Mouse (Mus musculus): ENCODE measurements around the gene Ttc21a. TPM values are rescaled to one million over a fixed set of nuclear protein-coding genes. Genes with fewer than 3 reads are reported as not detected.

Gene Ttc21a
- polyA plus RNA-seq, 1 experiment, result 0.06 TPM

- H3K27me3 ChIP-seq (replicated peaks; ENCODE audit: control insufficient read depth, insufficient read depth, low read length), result no peaks in the 10 kb centered on the region
- peaks cover 1% of the 10 kb centered on the region; the same call in 1 of the 2 replicates for H3K36me3 ChIP-seq (ENCODE audit: control insufficient read depth, insufficient read depth, low read length)
- DNase-seq, result no peak
- 82% methylated on average over 1 of the region's 1 CpGs for WGBS
- no peak overlapping the region for H3K4me3 ChIP-seq (ENCODE audit: insufficient read depth, low read depth, low read length)
- H3K4me1 ChIP-seq (ENCODE audit: control insufficient read depth, insufficient read depth, low read length), result no peaks in the 10 kb centered on the region
- TF ChIP-seq POLR2A (IDR thresholded peaks at IDR 0.05; ENCODE audit: low read depth, low read length) (no peak), CTCF (conservative IDR thresholded peaks at IDR 0.05; ENCODE audit: insufficient read depth, insufficient read length, low read depth, low read length) (no peak)
- no peak overlapping the region for H3K27ac ChIP-seq (ENCODE audit: insufficient read depth, low read depth, low read length)
Measured at GRCm38 (mm10) chr9:119919858-119920257, 17.5 kb upstream of the Ttc21a start.

GRCm38 (mm10) chr9:119923462-119923861, 13.9 kb upstream of the Ttc21a start:
- no peak for DNase-seq
- H3K27ac ChIP-seq (ENCODE audit: insufficient read depth, low read depth, low read length), result no peak overlapping the region
- H3K4me3 ChIP-seq (ENCODE audit: insufficient read depth, low read depth, low read length), result no peak overlapping the region
- TF ChIP-seq POLR2A (IDR thresholded peaks at IDR 0.05; ENCODE audit: low read depth, low read length), result no peak
- TF ChIP-seq CTCF (conservative IDR thresholded peaks at IDR 0.05; ENCODE audit: insufficient read depth, insufficient read length, low read depth, low read length), result no peak
- no peaks in the 10 kb centered on the region; the same call in none of the 2 replicates for H3K36me3 ChIP-seq (ENCODE audit: control insufficient read depth, insufficient read depth, low read length)
- H3K4me1 ChIP-seq (ENCODE audit: control insufficient read depth, insufficient read depth, low read length), result no peaks in the 10 kb centered on the region
- 94% methylated on average over 4 of the region's 4 CpGs for WGBS
- no peaks in the 10 kb centered on the region for H3K27me3 ChIP-seq (replicated peaks; ENCODE audit: control insufficient read depth, insufficient read depth, low read length)

GRCm38 (mm10) chr9:119925120-119925657, 12.2 kb upstream of the Ttc21a start:
- peak; percentile 27 for DNase-seq
- WGBS, result 74% methylated on average over 16 of the region's 16 CpGs
- Histone ChIP-seq H3K4me3 (ENCODE audit: insufficient read depth, low read depth, low read length) (no peak overlapping the region), H3K4me1 (ENCODE audit: control insufficient read depth, insufficient read depth, low read length) (no peaks in the 10 kb centered on the region), H3K27me3 (replicated peaks; ENCODE audit: control insufficient read depth, insufficient read depth, low read length) (no peaks in the 10 kb centered on the region), H3K36me3 (ENCODE audit: control insufficient read depth, insufficient read depth, low read length) (no peaks in the 10 kb centered on the region; the same call in none of the 2 replicates), H3K27ac (ENCODE audit: insufficient read depth, low read depth, low read length) (no peak overlapping the region)
- TF ChIP-seq POLR2A (IDR thresholded peaks at IDR 0.05; ENCODE audit: low read depth, low read length), result no peak
- no peak for TF ChIP-seq CTCF (conservative IDR thresholded peaks at IDR 0.05; ENCODE audit: insufficient read depth, insufficient read length, low read depth, low read length)

- no peaks in the 10 kb centered on the region for H3K4me1 ChIP-seq (ENCODE audit: control insufficient read depth, insufficient read depth, low read length)
- 65% methylated on average over 8 of the region's 8 CpGs for WGBS
- TF ChIP-seq CTCF (conservative IDR thresholded peaks at IDR 0.05; ENCODE audit: insufficient read depth, insufficient read length, low read depth, low read length) (no peak), POLR2A (IDR thresholded peaks at IDR 0.05; ENCODE audit: low read depth, low read length) (no peak)
- peak; percentile 69 for DNase-seq
- no peaks in the 10 kb centered on the region for H3K27me3 ChIP-seq (replicated peaks; ENCODE audit: control insufficient read depth, insufficient read depth, low read length)
- no peak overlapping the region for H3K4me3 ChIP-seq (ENCODE audit: insufficient read depth, low read depth, low read length)
- no peak overlapping the region for H3K27ac ChIP-seq (ENCODE audit: insufficient read depth, low read depth, low read length)
- H3K36me3 ChIP-seq (ENCODE audit: control insufficient read depth, insufficient read depth, low read length), result no peaks in the 10 kb centered on the region; the same call in none of the 2 replicates
Measured at GRCm38 (mm10) chr9:119925729-119926128, 11.7 kb upstream of the Ttc21a start.

GRCm38 (mm10) chr9:119926497-119926896, 10.9 kb upstream of the Ttc21a start:
- no peak overlapping the region for H3K27ac ChIP-seq (ENCODE audit: insufficient read depth, low read depth, low read length)
- peak; percentile 10 for DNase-seq

GRCm38 (mm10) chr9:119932358-119932757, 5.0 kb upstream of the Ttc21a start:
- Histone ChIP-seq H3K27me3 (replicated peaks; ENCODE audit: control insufficient read depth, insufficient read depth, low read length) (no peaks in the 10 kb centered on the region), H3K4me1 (ENCODE audit: control insufficient read depth, insufficient read depth, low read length) (0 out of 2 replicates have a peak, but pooled peaks cover 2% of the 10 kb centered on the region), H3K36me3 (ENCODE audit: control insufficient read depth, insufficient read depth, low read length) (no peaks in the 10 kb centered on the region; the same call in 1 of the 2 replicates), H3K4me3 (ENCODE audit: insufficient read depth, low read depth, low read length) (no peak overlapping the region), H3K27ac (ENCODE audit: insufficient read depth, low read depth, low read length) (no peak overlapping the region; the same call in 1 of the 2 replicates)
- DNase-seq, result peak; percentile 87
- TF ChIP-seq CTCF (conservative IDR thresholded peaks at IDR 0.05; ENCODE audit: insufficient read depth, insufficient read length, low read depth, low read length) (no peak), POLR2A (IDR thresholded peaks at IDR 0.05; ENCODE audit: low read depth, low read length) (no peak)
- 60% methylated on average over 12 of the region's 12 CpGs for WGBS

More at GRCm38 (mm10) chr9:119926497-119926896, 10.9 kb upstream of the Ttc21a start:
- Histone ChIP-seq H3K4me3 (ENCODE audit: insufficient read depth, low read depth, low read length) (no peak overlapping the region), H3K36me3 (ENCODE audit: control insufficient read depth, insufficient read depth, low read length) (no peaks in the 10 kb centered on the region; the same call in none of the 2 replicates), H3K4me1 (ENCODE audit: control insufficient read depth, insufficient read depth, low read length) (no peaks in the 10 kb centered on the region), H3K27me3 (replicated peaks; ENCODE audit: control insufficient read depth, insufficient read depth, low read length) (no peaks in the 10 kb centered on the region)
- 80% methylated on average over 5 of the region's 5 CpGs for WGBS
- no peak for TF ChIP-seq POLR2A (IDR thresholded peaks at IDR 0.05; ENCODE audit: low read depth, low read length)
- TF ChIP-seq CTCF (conservative IDR thresholded peaks at IDR 0.05; ENCODE audit: insufficient read depth, insufficient read length, low read depth, low read length), result no peak

GRCm38 (mm10) chr9:119933675-119934074, 3.7 kb upstream of the Ttc21a start:
- Histone ChIP-seq H3K4me3 (ENCODE audit: insufficient read depth, low read depth, low read length) (no peak overlapping the region), H3K4me1 (ENCODE audit: control insufficient read depth, insufficient read depth, low read length) (0 out of 2 replicates have a peak, but pooled peaks cover 5% of the 10 kb centered on the region), H3K27ac (ENCODE audit: insufficient read depth, low read depth, low read length) (no peak overlapping the region), H3K27me3 (replicated peaks; ENCODE audit: control insufficient read depth, insufficient read depth, low read length) (no peaks in the 10 kb centered on the region), H3K36me3 (ENCODE audit: control insufficient read depth, insufficient read depth, low read length) (no peaks in the 10 kb centered on the region)
- DNase-seq, result peak; percentile 67
- WGBS, result 78% methylated on average over 6 of the region's 6 CpGs
- TF ChIP-seq CTCF (conservative IDR thresholded peaks at IDR 0.05; ENCODE audit: insufficient read depth, insufficient read length, low read depth, low read length), result no peak
- TF ChIP-seq POLR2A (IDR thresholded peaks at IDR 0.05; ENCODE audit: low read depth, low read length), result no peak

All from kidney, adult 2 months (tissue).